Comparison of ENCODE assay signal across 13 mouse cellular contexts in genomic region chr3:105529700-105530099, GRCm38 (mm10).
DNase-seq lines count a peak whose midpoint lies in the region; ATAC-seq lines count a peak whose summit lies in the region.
"Had no signal": no experiment of that assay in that cellular context is flagged by ENCODE, and none has a peak within 500 bp of the region (broad histone marks: within the 10 kb centered on the region; RNA-seq: fewer than 3 reads in every experiment).

No protein-coding gene starts in this region.

- H3K36me3 ChIP-seq in embryonic facial prominence, embryonic 12.5 days, result no peaks in the 10 kb centered on the region
- H3K36me3 ChIP-seq in hindbrain, embryonic 14.5 days (replicated peaks; ENCODE audit: control insufficient read depth, insufficient read depth), result no peaks in the 10 kb centered on the region
- no peaks in the 10 kb centered on the region for H3K36me3 ChIP-seq in midbrain, embryonic 16.5 days (ENCODE audit: control insufficient read depth, insufficient read depth, low read length)
- H3K36me3 ChIP-seq: stomach, embryonic 15.5 days had no signal

- no peak overlapping the region for H3K27ac ChIP-seq in embryonic facial prominence, embryonic 12.5 days
- peak overlapping the region; percentile 82 for H3K27ac ChIP-seq in hindbrain, embryonic 14.5 days
- H3K27ac ChIP-seq in midbrain, embryonic 16.5 days (ENCODE audit: low read length), result peak overlapping the region; percentile 70
- H3K27ac ChIP-seq: stomach, embryonic 15.5 days had no signal

- H3K9me3 ChIP-seq in embryonic facial prominence, embryonic 12.5 days, result no peaks in the 10 kb centered on the region
- no peaks in the 10 kb centered on the region for H3K9me3 ChIP-seq in hindbrain, embryonic 14.5 days (ENCODE audit: control insufficient read depth, low read length)
- H3K9me3 ChIP-seq in midbrain, embryonic 16.5 days (replicated peaks; ENCODE audit: control insufficient read depth, low read length, poor library complexity, severe bottlenecking), result no peaks in the 10 kb centered on the region
- H3K9me3 ChIP-seq: stomach, embryonic 15.5 days had no signal

- DNase-seq in embryo, embryonic 10 days (ENCODE audit: low spot score), result peak; percentile 60
- DNase-seq in hindbrain, embryonic 14.5 days (ENCODE audit: low spot score), result no peak
- no peak for DNase-seq in right cerebral cortex, postnatal 14 days
- DNase-seq in lung, postnatal 25 days (ENCODE audit: low spot score), result no peak
- DNase-seq in lung, adult 18-20 months, result no peak
- DNase-seq in ovary, postnatal 14 days (ENCODE audit: low spot score), result no peak
- DNase-seq: cerebellum, adult 9-11 months; heart, postnatal 10 days; kidney, postnatal 36 days; lung, embryonic 14.5 days had no signal

- no peak overlapping the region for H3K9ac ChIP-seq in embryonic facial prominence, embryonic 12.5 days
- no peak overlapping the region for H3K9ac ChIP-seq in hindbrain, embryonic 14.5 days
- H3K9ac ChIP-seq in midbrain, embryonic 16.5 days (ENCODE audit: low read depth, low read length), result no peak overlapping the region
- H3K9ac ChIP-seq: lung, embryonic 14.5 days; stomach, embryonic 15.5 days had no signal

- H3K4me2 ChIP-seq in embryonic facial prominence, embryonic 12.5 days (replicated peaks), result no peak overlapping the region
- no peak overlapping the region for H3K4me2 ChIP-seq in hindbrain, embryonic 14.5 days (replicated peaks)
- no peak overlapping the region for H3K4me2 ChIP-seq in midbrain, embryonic 16.5 days (ENCODE audit: low read length)
- H3K4me2 ChIP-seq: lung, embryonic 14.5 days; stomach, embryonic 15.5 days had no signal

- no peak overlapping the region for H3K4me3 ChIP-seq in embryonic facial prominence, embryonic 12.5 days
- H3K4me3 ChIP-seq in hindbrain, embryonic 14.5 days (replicated peaks; ENCODE audit: low read length), result no peak overlapping the region
- H3K4me3 ChIP-seq in midbrain, embryonic 16.5 days (ENCODE audit: low read depth, low read length), result no peak overlapping the region
- H3K4me3 ChIP-seq: stomach, embryonic 15.5 days had no signal

- H3K4me1 ChIP-seq in embryonic facial prominence, embryonic 12.5 days, result peaks cover 13% of the 10 kb centered on the region
- peaks cover 44% of the 10 kb centered on the region for H3K4me1 ChIP-seq in hindbrain, embryonic 14.5 days (replicated peaks; ENCODE audit: control insufficient read depth, insufficient read depth, low read length)
- peaks cover 44% of the 10 kb centered on the region for H3K4me1 ChIP-seq in midbrain, embryonic 16.5 days (ENCODE audit: control insufficient read depth, insufficient read depth, low read length)
- H3K4me1 ChIP-seq: stomach, embryonic 15.5 days had no signal

- WGBS in embryonic facial prominence, embryonic 12.5 days, result 8% methylated on average over 5 of the region's 5 CpGs
- 8% methylated on average over 5 of the region's 5 CpGs for WGBS in hindbrain, embryonic 14.5 days
- WGBS in midbrain, embryonic 16.5 days, result 4% methylated on average over 5 of the region's 5 CpGs

- no peaks in the 10 kb centered on the region for H3K27me3 ChIP-seq in embryonic facial prominence, embryonic 12.5 days
- H3K27me3 ChIP-seq in hindbrain, embryonic 14.5 days (ENCODE audit: control insufficient read depth, insufficient read depth, low read length), result no peaks in the 10 kb centered on the region
- H3K27me3 ChIP-seq in midbrain, embryonic 16.5 days (ENCODE audit: control insufficient read depth, insufficient read depth, low read depth, low read length), result no peaks in the 10 kb centered on the region
- H3K27me3 ChIP-seq: stomach, embryonic 15.5 days had no signal

- peak; percentile 39; the same call in 1 of the 2 replicates for ATAC-seq in embryonic facial prominence, embryonic 12.5 days (ENCODE audit: insufficient number of reproducible peaks, insufficient read depth, low FRiP score, low TSS enrichment)
- peak; percentile 29; the same call in 1 of the 2 replicates for ATAC-seq in hindbrain, embryonic 14.5 days (ENCODE audit: low FRiP score)
- ATAC-seq in midbrain, embryonic 16.5 days, result peak; percentile 19; the same call in 1 of the 2 replicates
